Mouse (Mus musculus) liver, postnatal 0 days (tissue): Measurements from ENCODE around the gene B3galt1.

Experiments
- CTCF ChIP-seq: sonication (generic); IDR thresholded peaks from 2 replicates; pipeline ENCODE4 v1.5.1; 2016; ENCODE audit warnings: antibody characterized with exemption, low read depth
- EP300 ChIP-seq: IDR thresholded peaks from 2 replicates; pipeline ENCODE4 v1.6.1; 2016; ENCODE audit warnings: antibody characterized with exemption, low read depth, mild to moderate bottlenecking

GRCm38 (mm10) chr2:67948408-67948807 is 382.7 kb downstream of the B3galt1 start:
- TF ChIP-seq CTCF = no peak
- TF ChIP-seq EP300 = no peak
